Mouse (Mus musculus): Measurements from ENCODE around the gene Prr12. TPM values are rescaled to one million over a fixed set of nuclear protein-coding genes. Genes with fewer than 3 reads are reported as not detected.
A peak's percentile ranks its signal among the peaks of the same experiment; 100 is the strongest.

Gene Prr12
- total and polyA plus RNA-seq, 3 experiments: 2.0 to 91.6 (median 42.4) TPM

GRCm38 (mm10) chr7:44986879-44987718 is 65.6 kb downstream of the Prr12 start:
- 0 out of 2 replicates have a peak, but pooled peaks have one; percentile 37 for TF ChIP-seq POLR2AphosphoS5 (IDR thresholded peaks at IDR 0.05; ENCODE audit: insufficient replicate concordance, low read depth, low read length)
- no peak for TF ChIP-seq GATA2 (IDR thresholded peaks at IDR 0.05; ENCODE audit: borderline replicate concordance, low read depth, low read length)
- Histone ChIP-seq H3K4me3 (ENCODE audit: low read depth, low read length) (peak overlapping the region; percentile 77), H3K27me3 (ENCODE audit: insufficient read depth, low read length) (no peaks in the 10 kb centered on the region), H3K36me3 (replicated peaks) (peaks cover 68% of the 10 kb centered on the region), H3K4me1 (ENCODE audit: insufficient read depth, low read depth, low read length) (peaks cover 59% of the 10 kb centered on the region), H3K9me3 (replicated peaks) (no peaks in the 10 kb centered on the region)
- ATAC-seq (ENCODE audit: extremely low read depth, insufficient number of reproducible peaks, low FRiP score, poor library complexity, severe bottlenecking) (no peak), DNase-seq (ENCODE audit: low spot score) (no peak)

GRCm38 (mm10) chr7:44986192-44986878 is 66.3 kb downstream of the Prr12 start, which contains the start of gene Prmt1:
Gene Prmt1 (minus strand): TSS chr7:44986568.
- no peaks in the 10 kb centered on the region for H3K27me3 ChIP-seq (ENCODE audit: insufficient read depth, low read length)
- no peaks in the 10 kb centered on the region for H3K9me3 ChIP-seq (replicated peaks)
- H3K4me3 ChIP-seq (ENCODE audit: low read depth, low read length): peak within 1 kb of the TSS; percentile 98
- peaks cover 64% of the 10 kb centered on the region for H3K4me1 ChIP-seq (ENCODE audit: insufficient read depth, low read depth, low read length)
- ATAC-seq (ENCODE audit: extremely low read depth, insufficient number of reproducible peaks, low FRiP score, poor library complexity, severe bottlenecking): peak; percentile 89
- TF ChIP-seq GATA1 (IDR thresholded peaks at IDR 0.05; ENCODE audit: borderline replicate concordance, low read length) (no peak), GATA2 (IDR thresholded peaks at IDR 0.05; ENCODE audit: borderline replicate concordance, low read depth, low read length) (no peak), TAL1 (conservative IDR thresholded peaks at IDR 0.05; ENCODE audit: low read depth, low read length) (no peak), POLR2AphosphoS5 (IDR thresholded peaks at IDR 0.05; ENCODE audit: insufficient replicate concordance, low read depth, low read length) (no peak), CTCF (IDR thresholded peaks at IDR 0.05; ENCODE audit: low read depth, low read length) (no peak)
- peaks cover 68% of the 10 kb centered on the region for H3K36me3 ChIP-seq (replicated peaks)
- peak; percentile 99 for DNase-seq (ENCODE audit: low spot score)

GRCm38 (mm10) chr7:44985595-44986191 is 67.0 kb downstream of the Prr12 start:
- TF ChIP-seq GATA2 (IDR thresholded peaks at IDR 0.05; ENCODE audit: borderline replicate concordance, low read depth, low read length): no peak
- TF ChIP-seq CTCF (IDR thresholded peaks at IDR 0.05; ENCODE audit: low read depth, low read length): no peak
- TF ChIP-seq TAL1 (conservative IDR thresholded peaks at IDR 0.05; ENCODE audit: low read depth, low read length): no peak
- TF ChIP-seq POLR2AphosphoS5 (IDR thresholded peaks at IDR 0.05; ENCODE audit: insufficient replicate concordance, low read depth, low read length): no peak
- no peak for TF ChIP-seq GATA1 (IDR thresholded peaks at IDR 0.05; ENCODE audit: borderline replicate concordance, low read length)
- Histone ChIP-seq H3K4me1 (ENCODE audit: insufficient read depth, low read depth, low read length) (peaks cover 64% of the 10 kb centered on the region), H3K4me3 (ENCODE audit: low read depth, low read length) (peak overlapping the region; percentile 98), H3K27me3 (ENCODE audit: insufficient read depth, low read length) (no peaks in the 10 kb centered on the region), H3K9me3 (replicated peaks) (no peaks in the 10 kb centered on the region), H3K36me3 (replicated peaks) (peaks cover 68% of the 10 kb centered on the region)
- DNase-seq (ENCODE audit: low spot score) (peak; percentile 72), ATAC-seq (ENCODE audit: extremely low read depth, insufficient number of reproducible peaks, low FRiP score, poor library complexity, severe bottlenecking) (no peak)

- no peaks in the 10 kb centered on the region for H3K27me3 ChIP-seq (ENCODE audit: insufficient read depth, low read length)
- H3K4me3 ChIP-seq (ENCODE audit: low read depth, low read length): peak overlapping the region; percentile 98
- DNase-seq (ENCODE audit: low spot score): no peak
- no peak for ATAC-seq (ENCODE audit: extremely low read depth, insufficient number of reproducible peaks, low FRiP score, poor library complexity, severe bottlenecking)
- peaks cover 64% of the 10 kb centered on the region for H3K4me1 ChIP-seq (ENCODE audit: insufficient read depth, low read depth, low read length)
- TF ChIP-seq GATA2 (IDR thresholded peaks at IDR 0.05; ENCODE audit: borderline replicate concordance, low read depth, low read length) (no peak), GATA1 (IDR thresholded peaks at IDR 0.05; ENCODE audit: borderline replicate concordance, low read length) (no peak), POLR2AphosphoS5 (IDR thresholded peaks at IDR 0.05; ENCODE audit: insufficient replicate concordance, low read depth, low read length) (no peak), CTCF (IDR thresholded peaks at IDR 0.05; ENCODE audit: low read depth, low read length) (no peak), TAL1 (conservative IDR thresholded peaks at IDR 0.05; ENCODE audit: low read depth, low read length) (no peak)
- no peaks in the 10 kb centered on the region for H3K9me3 ChIP-seq (replicated peaks)
- peaks cover 69% of the 10 kb centered on the region for H3K36me3 ChIP-seq (replicated peaks)
These were observed 67.9 kb downstream of the Prr12 start for GRCm38 (mm10) chr7:44984833-44985164.

GRCm38 (mm10) chr7:44983944-44984832 is 68.5 kb downstream of the Prr12 start:
- Histone ChIP-seq H3K9me3 (replicated peaks) (no peaks in the 10 kb centered on the region), H3K27me3 (ENCODE audit: insufficient read depth, low read length) (no peaks in the 10 kb centered on the region), H3K4me3 (ENCODE audit: low read depth, low read length) (peak overlapping the region; percentile 98; the same call in 1 of the 2 replicates), H3K4me1 (ENCODE audit: insufficient read depth, low read depth, low read length) (peaks cover 65% of the 10 kb centered on the region), H3K36me3 (replicated peaks) (peaks cover 69% of the 10 kb centered on the region)
- DNase-seq (ENCODE audit: low spot score): no peak
- no peak for TF ChIP-seq GATA2 (IDR thresholded peaks at IDR 0.05; ENCODE audit: borderline replicate concordance, low read depth, low read length)
- TF ChIP-seq POLR2AphosphoS5 (IDR thresholded peaks at IDR 0.05; ENCODE audit: insufficient replicate concordance, low read depth, low read length): no peak
- TF ChIP-seq GATA1 (IDR thresholded peaks at IDR 0.05; ENCODE audit: borderline replicate concordance, low read length): no peak
- no peak for TF ChIP-seq CTCF (IDR thresholded peaks at IDR 0.05; ENCODE audit: low read depth, low read length)
- no peak for TF ChIP-seq TAL1 (conservative IDR thresholded peaks at IDR 0.05; ENCODE audit: low read depth, low read length)
- no peak for ATAC-seq (ENCODE audit: extremely low read depth, insufficient number of reproducible peaks, low FRiP score, poor library complexity, severe bottlenecking)
